Mouse (Mus musculus): ENCODE results near the gene Psmd3. TPM values are rescaled to one million over a fixed set of nuclear protein-coding genes. Genes with fewer than 3 reads are reported as not detected.

Psmd3 gene
- polyA plus RNA-seq, 1 experiment from 2014 or later: 175 TPM

DNA sequence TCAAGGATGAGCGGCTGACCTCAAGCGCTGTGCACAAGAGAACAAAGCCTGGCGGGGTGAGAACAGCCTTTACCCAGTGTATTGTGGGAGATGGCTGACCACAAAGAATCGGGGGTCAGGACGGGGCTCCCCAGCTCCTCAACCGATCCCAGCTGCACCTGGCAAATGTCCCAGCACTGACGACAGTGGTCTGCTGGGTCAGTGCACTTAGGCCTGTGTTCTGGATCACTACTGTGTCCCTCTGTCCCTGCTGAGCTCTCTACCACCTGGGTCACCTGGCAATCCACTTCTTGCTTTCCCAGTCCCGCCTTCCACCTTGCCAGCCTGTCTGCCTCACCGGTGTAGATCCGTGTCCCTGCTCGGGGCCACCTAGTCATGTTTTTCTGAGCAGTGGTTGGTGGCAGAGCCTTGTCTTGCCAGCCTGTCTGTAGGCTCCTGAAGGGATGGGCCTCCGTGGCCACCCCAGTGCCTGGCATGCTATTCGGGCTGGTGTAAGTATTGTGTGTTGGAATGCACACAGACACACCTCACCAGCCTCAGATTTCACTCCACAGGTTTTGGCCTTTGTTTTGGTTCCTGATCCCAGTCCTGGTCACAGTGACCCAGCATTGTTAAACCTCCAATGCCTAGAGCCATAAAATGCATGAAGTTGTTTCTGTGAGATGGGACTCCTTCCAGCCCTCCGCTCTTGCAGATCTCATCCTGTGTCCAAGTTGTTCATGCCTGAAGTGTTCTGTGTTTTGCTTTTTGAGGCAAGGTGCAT lies 14.3 kb downstream of the Psmd3 start:
- Histone ChIP-seq H3K9me3 (replicated peaks; ENCODE audit: control insufficient read depth, low read length, poor library complexity, severe bottlenecking) (no peaks in the 10 kb centered on the region), H3K4me3 (ENCODE audit: low read depth, low read length) (no peak overlapping the region), H3K27me3 (ENCODE audit: control insufficient read depth, insufficient read depth, low read depth, low read length) (no peaks in the 10 kb centered on the region), H3K36me3 (ENCODE audit: control insufficient read depth, insufficient read depth, low read length) (peaks cover 40% of the 10 kb centered on the region), H3K4me1 (ENCODE audit: control insufficient read depth, insufficient read depth, low read length) (no peaks in the 10 kb centered on the region), H3K27ac (ENCODE audit: low read length) (no peak overlapping the region), H3K9ac (ENCODE audit: low read depth, low read length) (no peak overlapping the region), H3K4me2 (ENCODE audit: low read length) (no peak overlapping the region)
- 86% methylated on average over 14 of the region's 14 CpGs for WGBS
- no peak for ATAC-seq

DNA sequence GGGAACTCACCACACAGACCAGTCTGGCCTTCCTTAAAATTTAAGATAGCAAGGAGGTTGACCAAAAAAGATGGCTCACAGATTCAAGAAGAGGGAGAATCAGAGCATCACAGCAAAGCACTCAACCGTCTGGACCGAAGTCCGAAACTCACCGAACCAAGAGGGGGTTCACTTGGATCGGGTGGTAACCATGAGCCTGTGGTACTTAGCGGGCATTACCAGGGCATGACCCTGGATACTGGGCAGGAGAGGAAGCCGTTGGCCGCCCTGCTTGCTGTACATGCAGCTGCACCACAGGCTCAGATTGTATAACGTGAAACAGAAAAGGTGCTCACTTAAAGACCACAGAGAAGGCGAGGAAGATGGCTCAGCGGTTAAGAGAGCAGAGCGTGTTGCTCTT lies 14.9 kb downstream of the Psmd3 start:
- WGBS: 88% methylated on average over 12 of the region's 12 CpGs
- H3K4me1 ChIP-seq (ENCODE audit: control insufficient read depth, insufficient read depth, low read length): no peaks in the 10 kb centered on the region
- H3K36me3 ChIP-seq (ENCODE audit: control insufficient read depth, insufficient read depth, low read length): peaks cover 36% of the 10 kb centered on the region
- H3K27me3 ChIP-seq (ENCODE audit: control insufficient read depth, insufficient read depth, low read depth, low read length): no peaks in the 10 kb centered on the region
- no peak overlapping the region for H3K4me2 ChIP-seq (ENCODE audit: low read length)
- no peak overlapping the region for H3K27ac ChIP-seq (ENCODE audit: low read length)
- no peak overlapping the region for H3K9ac ChIP-seq (ENCODE audit: low read depth, low read length)
- H3K9me3 ChIP-seq (replicated peaks; ENCODE audit: control insufficient read depth, low read length, poor library complexity, severe bottlenecking): no peaks in the 10 kb centered on the region
- ATAC-seq: no peak
- H3K4me3 ChIP-seq (ENCODE audit: low read depth, low read length): no peak overlapping the region

DNA sequence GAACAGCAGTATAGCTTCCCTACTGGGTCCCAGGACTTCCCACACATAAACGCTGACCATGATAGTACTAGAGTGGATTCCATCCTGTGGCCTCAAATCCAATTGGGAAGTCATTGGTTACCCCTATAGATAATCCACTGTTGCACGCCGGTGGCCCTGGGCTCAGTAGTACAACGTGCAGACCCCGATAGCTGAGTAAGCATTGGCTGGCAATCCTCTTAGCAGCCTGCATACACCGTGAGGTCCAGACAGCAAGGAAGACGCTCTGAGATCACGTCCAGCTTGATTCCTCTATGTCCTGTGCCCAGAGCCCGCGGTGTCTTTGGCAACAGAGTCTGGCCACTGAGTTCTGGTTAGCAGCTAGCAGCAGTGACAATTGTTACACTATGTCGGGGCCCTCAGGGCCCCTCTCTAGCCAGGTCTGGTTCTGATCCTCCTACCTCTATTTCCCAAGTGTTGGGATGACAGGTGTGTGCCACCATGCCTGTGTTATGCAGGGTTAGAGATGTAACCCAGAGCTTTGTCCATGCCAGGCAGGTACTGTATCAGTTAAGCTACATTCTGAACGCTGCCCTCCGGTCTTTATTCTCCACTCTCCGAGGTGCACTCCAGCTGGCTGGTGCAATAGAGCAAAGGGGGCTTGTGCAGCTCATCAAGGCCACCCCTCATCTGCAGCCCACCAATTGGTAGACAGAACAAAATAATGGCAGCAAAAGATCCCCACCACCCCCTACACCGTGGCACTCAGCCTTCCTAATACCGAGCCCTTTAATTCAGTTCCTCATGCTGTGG lies 16.7 kb downstream of the Psmd3 start:
- ATAC-seq: no peak
- H3K4me3 ChIP-seq (ENCODE audit: low read depth, low read length): no peak overlapping the region
- 83% methylated on average over 16 of the region's 16 CpGs for WGBS
- H3K4me1 ChIP-seq (ENCODE audit: control insufficient read depth, insufficient read depth, low read length): no peaks in the 10 kb centered on the region
- H3K4me2 ChIP-seq (ENCODE audit: low read length): no peak overlapping the region
- H3K9me3 ChIP-seq (replicated peaks; ENCODE audit: control insufficient read depth, low read length, poor library complexity, severe bottlenecking): no peaks in the 10 kb centered on the region
- no peaks in the 10 kb centered on the region for H3K27me3 ChIP-seq (ENCODE audit: control insufficient read depth, insufficient read depth, low read depth, low read length)
- no peak overlapping the region for H3K27ac ChIP-seq (ENCODE audit: low read length)
- H3K36me3 ChIP-seq (ENCODE audit: control insufficient read depth, insufficient read depth, low read length): peaks cover 19% of the 10 kb centered on the region
- H3K9ac ChIP-seq (ENCODE audit: low read depth, low read length): no peak overlapping the region

DNA sequence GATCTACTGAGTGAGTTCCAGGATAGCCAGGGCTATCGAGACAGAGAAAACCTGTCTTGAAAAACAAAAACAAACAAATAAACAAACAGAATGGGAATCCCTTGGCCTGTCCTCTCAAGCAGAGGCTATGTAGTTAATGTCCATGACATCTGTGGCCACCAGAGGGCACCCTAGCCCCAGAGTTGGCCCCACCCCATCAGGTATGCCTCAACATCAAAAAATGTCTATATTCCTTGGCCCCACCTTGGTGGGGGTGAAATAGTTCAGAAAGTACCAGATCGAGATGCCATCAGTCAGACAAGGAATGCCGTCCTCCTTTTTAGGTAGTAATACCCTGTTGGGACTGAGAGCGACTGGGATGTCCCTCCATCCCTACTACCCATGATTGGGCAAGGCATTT lies 17.6 kb downstream of the Psmd3 start:
- Histone ChIP-seq H3K9ac (ENCODE audit: low read depth, low read length) (no peak overlapping the region), H3K27me3 (ENCODE audit: control insufficient read depth, insufficient read depth, low read depth, low read length) (no peaks in the 10 kb centered on the region), H3K27ac (ENCODE audit: low read length) (no peak overlapping the region), H3K4me1 (ENCODE audit: control insufficient read depth, insufficient read depth, low read length) (no peaks in the 10 kb centered on the region), H3K4me2 (ENCODE audit: low read length) (no peak overlapping the region), H3K4me3 (ENCODE audit: low read depth, low read length) (no peak overlapping the region), H3K9me3 (replicated peaks; ENCODE audit: control insufficient read depth, low read length, poor library complexity, severe bottlenecking) (no peaks in the 10 kb centered on the region), H3K36me3 (ENCODE audit: control insufficient read depth, insufficient read depth, low read length) (peaks cover 22% of the 10 kb centered on the region)
- WGBS: 39% methylated on average over 4 of the region's 4 CpGs
- ATAC-seq: peak; percentile 56; the same call in 1 of the 2 replicates

DNA sequence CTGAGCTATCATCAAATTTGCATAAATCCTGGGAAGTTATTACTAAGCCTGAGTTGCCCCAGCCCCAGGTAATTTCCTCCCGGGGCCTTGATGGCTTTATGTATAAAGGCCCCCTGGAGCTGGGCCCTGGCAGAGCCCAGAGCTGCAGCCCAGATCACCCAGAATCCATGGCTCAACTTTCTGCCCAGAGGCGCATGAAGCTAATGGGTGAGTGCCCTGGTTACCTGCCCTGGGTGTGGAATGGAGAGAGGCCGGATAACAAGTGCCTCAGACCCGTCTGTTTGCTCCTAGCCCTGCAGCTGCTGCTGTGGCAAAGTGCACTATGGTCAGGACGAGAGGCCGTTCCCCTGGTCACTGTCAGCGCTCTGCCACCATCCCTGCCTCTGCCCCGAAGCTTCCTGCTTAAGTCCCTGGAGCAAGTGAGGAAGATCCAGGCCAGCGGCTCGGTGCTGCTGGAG lies 18.9 kb downstream of the Psmd3 start, which contains the start of gene Csf3:
Gene Csf3, plus strand, starts transcription at position 51 of the 458 bp plus-strand sequence.
- H3K4me3 ChIP-seq (ENCODE audit: low read depth, low read length): no peak within 1 kb of the TSS
- H3K27me3 ChIP-seq (ENCODE audit: control insufficient read depth, insufficient read depth, low read depth, low read length): no peaks in the 10 kb centered on the region
- no peak within 1 kb of the TSS for H3K27ac ChIP-seq (ENCODE audit: low read length)
- no peak within 1 kb of the TSS for H3K9ac ChIP-seq (ENCODE audit: low read depth, low read length)
- no peak within 1 kb of the TSS for H3K4me2 ChIP-seq (ENCODE audit: low read length)
- H3K4me1 ChIP-seq (ENCODE audit: control insufficient read depth, insufficient read depth, low read length): no peaks in the 10 kb centered on the region
- no peaks in the 10 kb centered on the region for H3K9me3 ChIP-seq (replicated peaks; ENCODE audit: control insufficient read depth, low read length, poor library complexity, severe bottlenecking)
- ATAC-seq: no peak
- 37% methylated on average over 10 of the region's 10 CpGs for WGBS
- H3K36me3 ChIP-seq (ENCODE audit: control insufficient read depth, insufficient read depth, low read length): peaks cover 17% of the 10 kb centered on the region

DNA sequence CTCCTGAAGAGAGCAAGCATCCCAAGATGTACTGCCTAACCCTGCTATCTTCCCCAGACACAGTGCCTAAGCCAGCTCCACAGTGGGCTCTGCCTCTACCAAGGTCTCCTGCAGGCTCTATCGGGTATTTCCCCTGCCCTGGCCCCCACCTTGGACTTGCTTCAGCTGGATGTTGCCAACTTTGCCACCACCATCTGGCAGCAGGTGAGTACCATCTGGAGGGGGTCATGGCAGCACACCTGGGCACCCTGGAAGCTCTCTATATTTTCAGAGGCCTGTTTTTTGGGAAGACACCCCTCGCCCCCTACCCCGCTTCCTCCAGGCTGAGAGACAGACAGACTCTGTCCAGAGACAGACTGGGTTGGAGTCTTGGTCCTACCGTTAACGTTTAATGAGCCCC lies 20.0 kb downstream of the Psmd3 start:
- Histone ChIP-seq H3K27ac (ENCODE audit: low read length) (no peak overlapping the region), H3K27me3 (ENCODE audit: control insufficient read depth, insufficient read depth, low read depth, low read length) (no peaks in the 10 kb centered on the region), H3K36me3 (ENCODE audit: control insufficient read depth, insufficient read depth, low read length) (peaks cover 22% of the 10 kb centered on the region), H3K4me2 (ENCODE audit: low read length) (no peak overlapping the region), H3K4me3 (ENCODE audit: low read depth, low read length) (no peak overlapping the region), H3K4me1 (ENCODE audit: control insufficient read depth, insufficient read depth, low read length) (no peaks in the 10 kb centered on the region), H3K9ac (ENCODE audit: low read depth, low read length) (no peak overlapping the region), H3K9me3 (replicated peaks; ENCODE audit: control insufficient read depth, low read length, poor library complexity, severe bottlenecking) (no peaks in the 10 kb centered on the region)
- 83% methylated on average over 5 of the region's 5 CpGs for WGBS
- no peak for ATAC-seq

DNA sequence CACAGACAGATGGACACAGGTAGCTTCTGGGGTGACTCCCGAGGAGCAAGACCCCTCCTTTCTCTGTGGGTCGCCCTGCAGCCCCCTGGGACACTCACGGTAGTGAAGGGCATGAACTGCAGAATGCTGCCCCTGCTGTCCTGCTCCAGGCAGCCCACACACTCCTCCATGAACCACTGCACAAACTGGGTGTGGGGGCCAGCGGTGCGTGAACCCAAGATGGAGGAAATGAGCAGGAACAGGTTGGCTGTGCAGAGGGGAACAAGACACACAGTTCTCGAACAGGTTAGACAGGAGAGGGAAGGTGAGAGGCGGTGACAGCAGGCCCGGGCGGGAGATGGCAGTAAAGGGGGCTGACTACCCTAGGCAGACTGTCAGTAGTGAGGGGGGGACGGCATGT lies 22.7 kb downstream of the Psmd3 start:
- H3K27me3 ChIP-seq (ENCODE audit: control insufficient read depth, insufficient read depth, low read depth, low read length): no peaks in the 10 kb centered on the region
- 96% methylated on average over 10 of the region's 10 CpGs for WGBS
- H3K4me1 ChIP-seq (ENCODE audit: control insufficient read depth, insufficient read depth, low read length): no peaks in the 10 kb centered on the region
- no peak overlapping the region for H3K9ac ChIP-seq (ENCODE audit: low read depth, low read length)
- H3K4me3 ChIP-seq (ENCODE audit: low read depth, low read length): no peak overlapping the region
- peaks cover 26% of the 10 kb centered on the region for H3K36me3 ChIP-seq (ENCODE audit: control insufficient read depth, insufficient read depth, low read length)
- no peak overlapping the region for H3K4me2 ChIP-seq (ENCODE audit: low read length)
- no peak for ATAC-seq
- H3K27ac ChIP-seq (ENCODE audit: low read length): no peak overlapping the region
- no peaks in the 10 kb centered on the region for H3K9me3 ChIP-seq (replicated peaks; ENCODE audit: control insufficient read depth, low read length, poor library complexity, severe bottlenecking)

DNA sequence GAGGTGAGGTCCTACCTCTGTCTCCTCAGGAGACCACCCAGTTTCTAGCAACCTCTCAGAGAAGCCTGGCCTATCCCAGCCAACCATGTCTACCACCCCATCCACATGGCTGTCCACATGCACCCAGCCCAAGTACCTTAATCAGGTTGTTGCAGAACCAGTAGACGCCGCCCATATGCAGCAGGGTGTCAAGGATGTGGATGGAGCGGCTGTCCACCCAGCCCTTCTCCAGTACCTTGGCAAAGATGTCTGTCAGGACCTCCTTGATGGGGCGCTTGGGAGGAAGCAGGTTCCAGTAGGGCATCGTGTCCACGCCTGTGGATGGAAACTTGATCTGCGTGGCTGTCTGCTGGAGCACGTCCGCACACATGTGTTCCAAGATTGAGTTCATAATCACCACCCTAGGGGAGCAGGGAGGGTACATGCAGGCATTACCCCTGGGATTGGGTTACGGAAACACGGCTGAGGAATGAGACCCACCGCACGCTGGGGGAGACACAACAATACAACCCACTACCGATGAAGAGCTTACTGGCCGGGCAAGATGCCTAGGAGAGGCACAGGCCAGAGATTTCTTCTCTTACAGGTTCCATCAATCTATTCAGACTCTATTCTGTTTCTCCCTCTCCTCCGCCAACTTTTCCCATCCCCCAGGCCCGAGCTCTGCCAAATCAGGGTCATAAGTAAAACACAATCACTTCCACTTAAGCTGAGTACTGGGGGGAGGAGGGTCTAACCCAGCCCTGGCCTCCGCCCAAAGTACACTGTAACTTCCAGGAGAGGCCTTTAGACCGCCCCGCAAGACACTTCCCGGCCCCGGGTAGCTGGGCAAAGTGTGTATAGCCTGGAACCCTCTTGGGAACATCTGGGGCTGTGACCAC lies 25.3 kb downstream of the Psmd3 start:
- no peak for ATAC-seq
- no peak overlapping the region for H3K4me2 ChIP-seq (ENCODE audit: low read length)
- peaks cover 29% of the 10 kb centered on the region for H3K36me3 ChIP-seq (ENCODE audit: control insufficient read depth, insufficient read depth, low read length)
- no peak overlapping the region for H3K9ac ChIP-seq (ENCODE audit: low read depth, low read length)
- WGBS: 89% methylated on average over 22 of the region's 22 CpGs
- no peaks in the 10 kb centered on the region for H3K27me3 ChIP-seq (ENCODE audit: control insufficient read depth, insufficient read depth, low read depth, low read length)
- H3K4me1 ChIP-seq (ENCODE audit: control insufficient read depth, insufficient read depth, low read length): no peaks in the 10 kb centered on the region
- no peaks in the 10 kb centered on the region for H3K9me3 ChIP-seq (replicated peaks; ENCODE audit: control insufficient read depth, low read length, poor library complexity, severe bottlenecking)
- no peak overlapping the region for H3K27ac ChIP-seq (ENCODE audit: low read length)
- H3K4me3 ChIP-seq (ENCODE audit: low read depth, low read length): no peak overlapping the region
